18 mouse cellular contexts compared by ENCODE assay signal in the genomic region with DNA sequence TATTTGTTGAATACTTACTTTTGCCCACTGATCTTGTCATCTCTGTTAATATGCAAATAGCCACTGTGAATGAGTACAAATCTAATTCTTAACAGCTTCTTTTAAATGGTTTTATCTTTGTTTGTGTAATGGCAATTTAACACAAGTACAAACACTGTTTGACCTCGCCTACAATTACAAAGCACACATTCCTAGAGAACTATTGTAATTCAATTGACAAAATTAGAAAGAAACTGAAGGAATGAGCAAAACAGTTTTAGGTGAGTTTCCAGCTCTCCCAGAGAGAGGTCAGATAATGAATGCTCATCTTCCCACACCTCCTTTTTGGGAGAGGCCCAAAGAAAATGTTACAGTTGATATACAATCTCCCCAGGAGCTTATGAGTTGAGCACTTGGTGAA.
"Had no signal": no experiment of that assay in that cellular context is flagged by ENCODE, and none has a peak within 500 bp of the region (broad histone marks: within the 10 kb centered on the region; RNA-seq: fewer than 3 reads in every experiment).

No protein-coding gene starts in this region.

- DNase-seq: lung, adult 18-20 months; lung, embryonic 14.5 days; lung, postnatal 10 days; lung, postnatal 4 days; midbrain, embryonic 14.5 days; retina, postnatal 1 day; right cerebral cortex, adult 18-20 months; right cerebral cortex, postnatal 25 days; right cerebral cortex, postnatal 4 days; spleen, adult 18-20 months; thymus, adult 18-20 months; thymus, postnatal 14 days; thymus, postnatal 36 days had no signal

- H3K9me3 ChIP-seq: midbrain, embryonic 10.5 days; midbrain, embryonic 12.5 days; neural tube, embryonic 13.5 days; neural tube, embryonic 15.5 days had no signal

- H3K4me3 ChIP-seq: midbrain, embryonic 10.5 days; midbrain, embryonic 12.5 days; myocyte; neural tube, embryonic 13.5 days; neural tube, embryonic 15.5 days had no signal

- H3K9ac ChIP-seq: lung, embryonic 14.5 days; midbrain, embryonic 12.5 days; neural tube, embryonic 13.5 days; neural tube, embryonic 15.5 days had no signal

- H3K27ac ChIP-seq: midbrain, embryonic 10.5 days; midbrain, embryonic 12.5 days; neural tube, embryonic 13.5 days; neural tube, embryonic 15.5 days had no signal

- H3K36me3 ChIP-seq: midbrain, embryonic 10.5 days; midbrain, embryonic 12.5 days; neural tube, embryonic 13.5 days; neural tube, embryonic 15.5 days had no signal

- H3K4me1 ChIP-seq: midbrain, embryonic 12.5 days; neural tube, embryonic 13.5 days; neural tube, embryonic 15.5 days had no signal
